Mouse (Mus musculus) embryonic facial prominence, embryonic 13.5 days (tissue): ENCODE results near the gene Rpp25. TPM values are rescaled to one million over a fixed set of nuclear protein-coding genes. Genes with fewer than 3 reads are reported as not detected.

Experiments used
- polyA plus RNA-seq: library from polyadenylated mRNA; unstranded; fragments of >200 nt; fragmentation: Nextera tagmentation; extraction: Ambion mirVana; gene quantifications from 2 replicates; pipeline ENCODE4 v1.2.1, GENCODE M21; 2015

The Rpp25 gene
- polyA plus RNA-seq, 1 experiment from 2014 or later = 1.3 TPM

Other genes starting within 250 kb of the Rpp25 start
- gene 1700017B05Rik, start 241.4 kb upstream of the Rpp25 start, polyA plus RNA-seq = 18.1 and 18.8 TPM in 2 replicates
- gene Ppcdc, start 63.9 kb upstream of the Rpp25 start, polyA plus RNA-seq = 27.9 and 30.0 TPM in 2 replicates
- 14.8 and 16.4 TPM in 2 replicates for gene Scamp5, start 36.0 kb upstream of the Rpp25 start, polyA plus RNA-seq
- 473 and 528 TPM in 2 replicates for gene Cox5a, start 17.2 kb downstream of the Rpp25 start, polyA plus RNA-seq
- 25.1 and 28.9 TPM in 2 replicates for gene Fam219b, start 33.5 kb downstream of the Rpp25 start, polyA plus RNA-seq
- 47.1 and 48.8 TPM in 2 replicates for gene Mpi, start 48.7 kb downstream of the Rpp25 start, polyA plus RNA-seq
- 54.2 and 61.7 TPM in 2 replicates for gene Scamp2, start 56.9 kb downstream of the Rpp25 start, polyA plus RNA-seq
- 20.3 and 26.9 TPM in 2 replicates for gene Ulk3, start 85.4 kb downstream of the Rpp25 start, polyA plus RNA-seq
- not detected in 2 replicates for gene Cplx3, start 102.3 kb downstream of the Rpp25 start, polyA plus RNA-seq
- not detected in 2 replicates for gene Lman1l, start 116.7 kb downstream of the Rpp25 start, polyA plus RNA-seq
- gene Csk, start 149.6 kb downstream of the Rpp25 start, polyA plus RNA-seq = 32.4 and 38.0 TPM in 2 replicates
- not detected in 2 replicates for gene Cyp1a2, start 179.7 kb downstream of the Rpp25 start, polyA plus RNA-seq
- gene Cyp1a1, start 183.9 kb downstream of the Rpp25 start, polyA plus RNA-seq = not detected in 2 replicates
- 34.2 and 35.0 TPM in 2 replicates for gene Edc3, start 204.5 kb downstream of the Rpp25 start, polyA plus RNA-seq